In the genomic region with DNA sequence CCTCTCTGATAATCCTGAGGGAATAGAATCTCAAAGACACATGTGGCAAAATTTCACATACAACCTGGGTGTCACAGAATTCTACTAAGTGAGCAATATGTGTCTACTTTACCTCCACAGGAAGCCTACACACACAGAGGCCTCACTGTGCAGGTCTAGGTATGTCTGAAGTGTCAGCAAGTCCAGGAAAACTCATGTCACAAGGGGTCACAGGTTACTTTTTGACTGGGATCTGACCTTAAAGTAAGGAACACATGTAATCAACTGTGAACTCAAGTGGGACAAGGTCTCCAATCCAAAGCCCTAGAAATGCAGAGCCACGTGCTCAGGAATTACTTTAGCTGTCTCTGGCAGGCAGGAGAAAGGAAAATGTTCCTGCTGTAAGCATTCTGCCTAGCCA, we compare ENCODE assay signal across 17 mouse cellular contexts.
"Had no signal": no experiment of that assay in that cellular context is flagged by ENCODE, and none has a peak within 500 bp of the region (broad histone marks: within the 10 kb centered on the region; RNA-seq: fewer than 3 reads in every experiment).

No protein-coding gene starts in this region.

- H3K4me1 ChIP-seq: lung, embryonic 15.5 days; midbrain, embryonic 13.5 days; midbrain, embryonic 15.5 days; neural tube, embryonic 12.5 days; stomach, embryonic 15.5 days had no signal

- H3K27me3 ChIP-seq: lung, embryonic 15.5 days; megakaryocyte, embryonic 14.5 days; midbrain, embryonic 13.5 days; midbrain, embryonic 15.5 days; neural tube, embryonic 12.5 days; stomach, embryonic 15.5 days had no signal

- H3K4me2 ChIP-seq: lung, embryonic 15.5 days; midbrain, embryonic 11.5 days; midbrain, embryonic 13.5 days; midbrain, embryonic 15.5 days; neural tube, embryonic 12.5 days; stomach, embryonic 15.5 days had no signal

- H3K36me3 ChIP-seq: midbrain, embryonic 15.5 days had no signal

- H3K9me3 ChIP-seq: lung, embryonic 15.5 days; megakaryocyte, embryonic 14.5 days; midbrain, embryonic 13.5 days; midbrain, embryonic 15.5 days; neural tube, embryonic 12.5 days; stomach, embryonic 15.5 days had no signal

- H3K9ac ChIP-seq: lung, embryonic 15.5 days; midbrain, embryonic 13.5 days; midbrain, embryonic 15.5 days; neural tube, embryonic 12.5 days; stomach, embryonic 15.5 days had no signal

- H3K27ac ChIP-seq: lung, embryonic 15.5 days; macrophage; midbrain, embryonic 13.5 days; midbrain, embryonic 15.5 days; neural tube, embryonic 12.5 days; stomach, embryonic 15.5 days; stomach, postnatal 0 days had no signal

- DNase-seq: lung, adult 2 months; lung, postnatal 14 days; lung, postnatal 36 days; right cerebral cortex, postnatal 14 days; thymus, adult 2 months; thymus, postnatal 25 days; thymus, postnatal 4 days had no signal

- H3K4me3 ChIP-seq: lung, embryonic 15.5 days; megakaryocyte, embryonic 14.5 days; midbrain, embryonic 13.5 days; midbrain, embryonic 15.5 days; neural tube, embryonic 12.5 days; stomach, embryonic 15.5 days had no signal

- ATAC-seq: lung, postnatal 0 days; midbrain, embryonic 13.5 days; midbrain, embryonic 15.5 days had no signal
